Mouse (Mus musculus) embryonic facial prominence, embryonic 12.5 days (tissue): ENCODE data around the gene Slc16a13. TPM values are rescaled to one million over a fixed set of nuclear protein-coding genes. Genes with fewer than 3 reads are reported as not detected.
A peak's percentile ranks its signal among the peaks of the same experiment; 100 is the strongest.

Source experiments
- ATAC-seq: fragments of 200-750 bp; cut with Nextera tagmentation; 2 replicates; pipeline ENCODE4 v1.8.0; 2017; ENCODE audit not compliant: insufficient number of reproducible peaks, insufficient read depth, low FRiP score, low TSS enrichment
- H3K27ac ChIP-seq: fragments of 300-500 bp; sonication (generic); 2 replicates; pipeline ENCODE4 v1.5.1; 2016; ENCODE audit warnings: mild to moderate bottlenecking
- H3K27me3 ChIP-seq: fragments of 300-500 bp; sonication (generic); 2 replicates; pipeline ENCODE4 v1.6.1; 2016; ENCODE audit warnings: mild to moderate bottlenecking, moderate library complexity
- H3K36me3 ChIP-seq: fragments of 300-500 bp; sonication (generic); 2 replicates; pipeline ENCODE4 v1.6.1; 2016; ENCODE audit warnings: mild to moderate bottlenecking
- H3K4me1 ChIP-seq: fragments of 300-500 bp; sonication (generic); 2 replicates; pipeline ENCODE4 v1.6.1; 2016
- H3K4me2 ChIP-seq: fragments of 300-500 bp; sonication (generic); replicated peaks from 2 replicates; pipeline ENCODE4 v1.6.1; 2016; ENCODE audit warnings: mild to moderate bottlenecking, moderate library complexity
- H3K4me3 ChIP-seq: fragments of 300-500 bp; sonication (generic); 2 replicates; pipeline ENCODE4 v1.5.1; 2016; ENCODE audit warnings: mild to moderate bottlenecking
- H3K9ac ChIP-seq: fragments of 300-500 bp; sonication (generic); 2 replicates; pipeline ENCODE4 v1.6.1; 2016; ENCODE audit warnings: mild to moderate bottlenecking, moderate library complexity
- H3K9me3 ChIP-seq: fragments of 300-500 bp; sonication (generic); 2 replicates; pipeline ENCODE4 v1.6.1; 2016; ENCODE audit warnings: mild to moderate bottlenecking, moderate library complexity
- WGBS: fragments of 180-500 bp; shearing (Covaris S2); methylation state at CpG from one replicate; pipeline ENCODE4 v1.1.7; 2016; 5-methylcytosine and 5-hydroxymethylcytosine counted together
- polyA plus RNA-seq: library from polyadenylated mRNA; unstranded; fragments of >200 nt; fragmentation: Nextera tagmentation; extraction: Ambion mirVana; gene quantifications from 2 replicates; pipeline ENCODE4 v1.2.1, GENCODE M21; 2016

Slc16a13 gene
- polyA plus RNA-seq, 1 experiment from 2014 or later = 13.3 TPM

DNA sequence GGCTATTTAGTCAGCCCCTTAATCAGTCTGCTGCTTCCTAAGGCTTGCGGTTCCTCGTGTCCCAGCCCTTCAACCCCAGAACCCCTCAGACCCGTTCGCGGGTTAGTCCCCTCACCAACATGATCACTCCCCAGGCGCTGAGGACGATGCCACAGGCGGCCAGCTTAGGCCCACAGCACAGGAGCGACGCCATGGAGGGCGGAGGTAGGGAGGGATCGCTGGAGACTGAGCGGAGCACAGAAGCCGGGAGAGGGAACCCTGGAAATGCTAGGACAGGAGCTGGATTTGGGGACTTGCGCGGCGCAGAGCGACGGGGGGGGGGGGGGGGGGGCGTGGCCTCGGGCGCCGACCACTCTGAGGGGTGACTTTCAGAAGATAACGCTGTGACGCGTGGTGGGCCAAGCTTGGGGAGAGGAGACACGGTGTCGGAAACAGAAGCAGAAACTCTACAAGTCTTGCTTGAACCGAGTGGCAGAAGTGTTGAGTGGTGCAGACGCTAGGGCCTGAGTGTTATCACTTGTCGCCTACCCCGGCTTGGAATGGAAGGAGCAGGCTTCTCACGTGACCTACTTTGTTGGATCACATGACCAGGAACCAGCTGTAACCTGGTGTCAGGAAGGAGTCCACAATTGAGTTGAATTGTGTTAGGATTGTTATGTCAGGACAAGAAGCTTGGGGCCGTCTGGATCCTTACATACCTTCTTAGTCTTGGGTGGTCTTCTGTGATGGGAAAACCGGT is 18.8 kb upstream of the Slc16a13 start, which contains the start of the genes Gm21988 and Rnasek:
TSS of gene Gm21988 (minus strand) at position 290 of the 739 bp plus-strand sequence.
TSS of gene Rnasek (minus strand) at position 302 of the 739 bp plus-strand sequence.
- peaks cover 14% of the 10 kb centered on the region for H3K36me3 ChIP-seq
- H3K4me2 ChIP-seq = peak within 1 kb of the TSS; percentile 86
- WGBS = 0% methylated on average over 29 of the region's 35 CpGs
- peaks cover 25% of the 10 kb centered on the region for H3K4me1 ChIP-seq
- peak within 1 kb of the TSS; percentile 88 for H3K4me3 ChIP-seq
- H3K9me3 ChIP-seq = no peaks in the 10 kb centered on the region
- ATAC-seq = peak; percentile 13; the same call in 1 of the 2 replicates
- peak within 1 kb of the TSS; percentile 81 for H3K9ac ChIP-seq
- peak within 1 kb of the TSS; percentile 92 for H3K27ac ChIP-seq
- no peaks in the 10 kb centered on the region for H3K27me3 ChIP-seq

DNA sequence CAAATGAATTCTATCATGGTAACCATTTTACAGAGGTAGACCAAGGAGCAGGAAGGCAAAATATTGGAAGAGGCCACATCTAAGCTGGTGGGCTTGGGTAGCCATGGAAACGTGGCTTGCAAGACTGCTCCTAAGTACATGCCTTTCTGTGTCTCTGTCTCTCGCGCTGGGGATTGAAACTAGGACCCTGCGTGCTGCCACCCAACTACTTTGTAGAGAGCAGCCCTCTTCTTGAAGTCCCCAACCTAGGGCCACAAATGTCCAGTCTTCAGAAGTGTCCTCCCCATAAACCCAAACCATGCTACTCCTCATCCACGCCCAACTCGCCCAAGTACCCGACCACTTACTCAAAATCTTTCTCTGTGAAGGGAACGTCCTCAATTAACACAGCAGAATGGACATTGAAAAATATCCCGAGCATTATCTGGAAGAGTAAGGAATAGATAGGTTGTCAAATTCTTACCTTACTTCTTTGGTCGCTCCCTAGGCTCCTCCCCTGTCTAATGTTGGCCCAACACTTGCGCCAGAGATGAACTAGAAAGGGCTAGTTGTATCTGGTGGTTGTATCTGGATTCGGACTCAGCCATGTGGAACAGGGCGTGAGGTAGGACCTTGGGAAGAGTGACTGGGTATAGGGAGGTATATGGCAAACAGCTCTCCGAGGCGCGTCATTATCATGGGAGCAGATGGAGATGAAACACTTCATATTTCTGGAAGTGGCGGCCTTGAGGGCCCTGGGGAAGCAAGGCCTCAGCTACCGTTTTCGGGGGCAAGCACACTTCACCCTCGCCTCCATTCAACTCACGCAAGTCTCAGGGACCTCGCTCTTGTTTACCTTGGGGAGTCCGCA is 18.0 kb upstream of the Slc16a13 start:
- peaks cover 19% of the 10 kb centered on the region for H3K36me3 ChIP-seq
- H3K9me3 ChIP-seq = no peaks in the 10 kb centered on the region
- H3K27ac ChIP-seq = peak overlapping the region; percentile 92
- peak overlapping the region; percentile 88 for H3K4me3 ChIP-seq
- H3K4me2 ChIP-seq = peak overlapping the region; percentile 86
- WGBS = 14% methylated on average over 23 of the region's 23 CpGs
- no peaks in the 10 kb centered on the region for H3K27me3 ChIP-seq
- H3K4me1 ChIP-seq = peaks cover 27% of the 10 kb centered on the region
- ATAC-seq = no peak
- H3K9ac ChIP-seq = peak overlapping the region; percentile 81

GRCm38 (mm10) chr11:70237457-70238167 is 16.7 kb upstream of the Slc16a13 start, which contains the start of gene 0610010K14Rik:
TSS of gene 0610010K14Rik (minus strand) at chr11:70237914.
- Histone ChIP-seq H3K9me3 (no peaks in the 10 kb centered on the region), H3K27ac (peak within 1 kb of the TSS; percentile 92), H3K36me3 (peaks cover 19% of the 10 kb centered on the region), H3K4me1 (peaks cover 37% of the 10 kb centered on the region), H3K27me3 (no peaks in the 10 kb centered on the region), H3K9ac (peak within 1 kb of the TSS; percentile 81), H3K4me2 (peak within 1 kb of the TSS; percentile 86), H3K4me3 (peak within 1 kb of the TSS; percentile 88)
- ATAC-seq = peak; percentile 82
- under 1% methylated on average over 70 of the region's 70 CpGs for WGBS

DNA sequence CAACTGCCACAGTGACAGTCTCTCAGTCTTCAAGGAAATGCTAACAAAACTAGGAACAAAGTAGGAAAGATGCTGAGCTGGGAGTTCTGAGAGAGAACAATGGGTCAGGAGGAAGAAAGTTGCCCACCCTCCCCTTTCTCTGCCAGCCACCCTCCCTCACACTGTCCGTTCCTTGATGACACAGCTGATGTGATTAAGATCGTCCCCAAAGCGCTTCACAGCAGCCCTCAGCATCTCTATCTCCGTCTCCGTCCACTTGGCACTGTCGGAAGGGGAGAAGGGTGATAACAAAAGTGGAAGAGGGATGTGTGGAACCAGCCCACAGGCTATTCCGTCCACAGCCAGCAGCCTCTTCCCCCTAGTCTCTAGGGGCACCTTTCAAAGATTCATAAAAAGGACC is 15.9 kb upstream of the Slc16a13 start:
- Histone ChIP-seq H3K36me3 (peaks cover 19% of the 10 kb centered on the region), H3K4me1 (peaks cover 39% of the 10 kb centered on the region), H3K4me2 (peak overlapping the region; percentile 86), H3K9me3 (no peaks in the 10 kb centered on the region), H3K27ac (peak overlapping the region; percentile 92; the same call in 1 of the 2 replicates), H3K4me3 (peak overlapping the region; percentile 88), H3K27me3 (no peaks in the 10 kb centered on the region), H3K9ac (peak overlapping the region; percentile 81)
- no peak for ATAC-seq
- 45% methylated on average over 7 of the region's 7 CpGs for WGBS

DNA sequence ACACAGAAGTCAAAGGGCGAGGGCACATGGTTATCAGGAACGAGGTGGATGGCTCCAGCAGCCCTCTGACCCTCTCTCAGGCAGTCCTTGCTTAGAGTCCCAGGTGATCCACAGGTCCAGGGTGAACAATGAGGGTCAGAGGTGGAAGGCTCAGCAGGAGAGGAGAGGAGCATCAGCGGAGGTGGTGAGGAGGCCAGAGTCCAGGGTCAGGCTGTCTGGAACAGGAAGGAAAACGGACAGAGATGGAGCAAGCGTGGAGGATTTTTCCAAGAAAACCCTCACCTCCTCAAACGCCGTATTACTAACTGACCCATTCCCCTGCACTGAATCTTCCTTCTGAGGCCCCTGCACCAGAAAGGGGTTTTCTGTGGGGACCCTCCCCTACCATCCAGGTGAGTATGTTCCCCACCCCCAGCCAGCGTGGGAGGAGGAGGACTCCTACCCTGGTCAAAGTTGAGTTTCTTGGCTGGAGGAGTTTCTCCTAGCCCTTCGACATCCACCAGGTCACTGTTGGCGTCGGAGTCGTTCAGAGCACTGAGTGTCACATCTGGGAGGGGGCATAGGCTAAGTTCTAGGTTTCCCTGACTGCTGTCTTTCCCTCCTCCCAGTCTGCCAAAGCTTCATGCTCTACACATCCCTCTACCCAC is 14.5 kb upstream of the Slc16a13 start:
- Histone ChIP-seq H3K9me3 (no peaks in the 10 kb centered on the region), H3K9ac (no peak overlapping the region), H3K4me2 (no peak overlapping the region), H3K4me1 (peaks cover 36% of the 10 kb centered on the region), H3K27me3 (no peaks in the 10 kb centered on the region), H3K4me3 (no peak overlapping the region), H3K27ac (no peak overlapping the region), H3K36me3 (peaks cover 19% of the 10 kb centered on the region)
- 91% methylated on average over 12 of the region's 12 CpGs for WGBS
- ATAC-seq = no peak

GRCm38 (mm10) chr11:70234497-70234896 is 13.6 kb upstream of the Slc16a13 start:
- WGBS = 85% methylated on average over 8 of the region's 8 CpGs
- Histone ChIP-seq H3K9me3 (no peaks in the 10 kb centered on the region), H3K4me2 (no peak overlapping the region), H3K36me3 (peaks cover 19% of the 10 kb centered on the region), H3K4me3 (no peak overlapping the region), H3K4me1 (peaks cover 34% of the 10 kb centered on the region), H3K9ac (no peak overlapping the region), H3K27ac (no peak overlapping the region), H3K27me3 (peaks cover 9% of the 10 kb centered on the region)
- no peak for ATAC-seq

- Histone ChIP-seq H3K9me3 (no peaks in the 10 kb centered on the region), H3K36me3 (peaks cover 19% of the 10 kb centered on the region), H3K4me2 (no peak overlapping the region), H3K4me3 (no peak overlapping the region), H3K27me3 (peaks cover 13% of the 10 kb centered on the region), H3K9ac (0 out of 2 replicates have a peak overlapping the region, but pooled peaks have one; percentile 11), H3K27ac (no peak overlapping the region), H3K4me1 (peaks cover 33% of the 10 kb centered on the region)
- ATAC-seq = no peak
- 60% methylated on average over 5 of the region's 5 CpGs for WGBS
These were observed 13.2 kb upstream of the Slc16a13 start for GRCm38 (mm10) chr11:70234037-70234436.

- H3K36me3 ChIP-seq = peaks cover 19% of the 10 kb centered on the region
- H3K27me3 ChIP-seq = peaks cover 23% of the 10 kb centered on the region
- H3K27ac ChIP-seq = no peak overlapping the region
- H3K4me3 ChIP-seq = peak overlapping the region; percentile 41
- peak overlapping the region; percentile 62 for H3K9ac ChIP-seq
- 35% methylated on average over 8 of the region's 8 CpGs for WGBS
- H3K4me2 ChIP-seq = peak overlapping the region; percentile 60
- ATAC-seq = no peak
- peaks cover 23% of the 10 kb centered on the region for H3K4me1 ChIP-seq
- no peaks in the 10 kb centered on the region for H3K9me3 ChIP-seq
These were observed 12.2 kb upstream of the Slc16a13 start for GRCm38 (mm10) chr11:70233016-70233415.

DNA sequence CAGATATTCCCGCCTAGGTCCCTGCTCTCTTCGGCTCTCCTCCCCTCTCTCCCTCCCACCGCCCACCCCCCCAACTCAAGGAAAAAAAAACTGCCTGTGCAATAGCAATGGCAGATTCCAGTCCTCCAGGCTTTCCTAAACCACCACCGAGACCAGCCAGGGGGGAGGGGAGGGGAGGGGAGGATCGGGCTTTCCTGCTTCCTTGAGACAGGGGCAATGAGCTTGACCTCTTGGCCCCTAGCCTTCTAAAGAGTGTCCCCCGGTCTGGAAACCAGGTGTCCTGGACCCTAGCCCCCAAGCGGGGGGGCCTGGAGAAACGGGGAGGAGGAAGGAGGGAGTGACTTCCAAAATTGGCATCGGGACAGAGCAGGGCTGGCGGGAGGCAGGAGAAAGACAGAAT is 11.7 kb upstream of the Slc16a13 start:
- Histone ChIP-seq H3K4me2 (peak overlapping the region; percentile 60), H3K27ac (no peak overlapping the region), H3K4me1 (peaks cover 23% of the 10 kb centered on the region), H3K36me3 (peaks cover 19% of the 10 kb centered on the region), H3K9ac (peak overlapping the region; percentile 62), H3K9me3 (no peaks in the 10 kb centered on the region), H3K4me3 (peak overlapping the region; percentile 41), H3K27me3 (peaks cover 28% of the 10 kb centered on the region)
- ATAC-seq = no peak
- WGBS = 5% methylated on average over 8 of the region's 10 CpGs

GRCm38 (mm10) chr11:70230239-70230727 is 9.4 kb upstream of the Slc16a13 start:
- Histone ChIP-seq H3K9me3 (no peaks in the 10 kb centered on the region), H3K4me3 (peak overlapping the region; percentile 17; the same call in 1 of the 2 replicates), H3K27ac (no peak overlapping the region), H3K27me3 (peaks cover 51% of the 10 kb centered on the region), H3K36me3 (peaks cover 11% of the 10 kb centered on the region), H3K9ac (no peak overlapping the region), H3K4me1 (peaks cover 14% of the 10 kb centered on the region; the same call in 1 of the 2 replicates), H3K4me2 (peak overlapping the region; percentile 45)
- no peak for ATAC-seq
- WGBS = 2% methylated on average over 32 of the region's 32 CpGs
